Mouse (Mus musculus): ENCODE results near the gene Rab21. TPM values are rescaled to one million over a fixed set of nuclear protein-coding genes. Genes with fewer than 3 reads are reported as not detected.
"Not testable (repeated sequence)": the region's sequence is repeated elsewhere in the genome, so short reads cannot be mapped to it uniquely, and the experiment has no call there.

The Rab21 gene
- polyA plus RNA-seq, 1 experiment from 2014 or later = 9.0 TPM

DNA sequence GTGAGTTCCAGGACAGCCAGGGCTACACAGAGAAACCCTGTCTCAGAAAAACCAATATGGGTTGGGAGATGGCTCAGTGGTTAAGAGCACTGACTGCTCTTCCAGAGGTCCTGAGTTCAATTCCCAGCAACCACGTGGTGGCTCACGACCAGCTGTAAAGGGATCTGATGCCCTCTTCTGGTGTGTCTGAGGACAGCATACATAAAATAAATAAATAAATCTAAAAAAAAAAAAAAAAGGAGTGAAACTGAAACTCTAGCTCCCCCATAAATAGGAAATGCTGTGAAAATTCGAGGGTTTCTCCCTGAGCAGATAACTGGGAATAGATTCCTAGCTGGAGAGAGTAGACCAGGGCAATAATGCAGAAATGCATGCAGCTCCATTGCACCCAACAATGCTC is 3.0 kb upstream of the Rab21 start:
- not testable (repeated sequence) for H3K9me3 ChIP-seq; H3K36me3 ChIP-seq; ATAC-seq (ENCODE audit: low read depth); H3K27ac ChIP-seq (replicated peaks); H3K4me2 ChIP-seq; H3K27me3 ChIP-seq; H3K9ac ChIP-seq; H3K4me3 ChIP-seq
- WGBS = 62% methylated on average over 3 of the region's 3 CpGs
- H3K4me1 ChIP-seq (replicated peaks) = peaks cover 17% of the 10 kb centered on the region

DNA sequence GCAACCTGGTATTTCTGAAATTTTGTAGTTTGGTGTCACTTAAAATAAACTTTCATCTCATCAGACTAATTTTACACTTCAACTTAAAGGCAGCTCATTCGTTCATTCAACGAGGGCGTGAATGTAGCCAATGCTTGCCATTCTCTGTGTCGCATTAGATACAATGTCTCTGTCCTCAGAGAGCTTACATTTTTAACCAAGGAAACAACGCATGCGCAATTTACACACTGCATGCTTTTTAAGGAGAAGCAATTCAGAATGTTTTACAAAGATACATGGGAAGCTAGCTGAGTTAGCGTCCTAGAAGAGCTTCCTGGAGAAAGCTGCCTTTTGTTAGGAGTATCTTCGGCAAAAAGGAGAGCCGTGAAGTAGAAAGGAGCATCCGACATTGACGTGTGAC is 919 bp upstream of the Rab21 start:
- Histone ChIP-seq H3K4me3 (peak overlapping the region; percentile 96), H3K36me3 (no peaks in the 10 kb centered on the region), H3K4me2 (peak overlapping the region; percentile 78), H3K27ac (replicated peaks) (peak overlapping the region; percentile 97), H3K27me3 (no peaks in the 10 kb centered on the region), H3K4me1 (replicated peaks) (peaks cover 36% of the 10 kb centered on the region), H3K9me3 (no peaks in the 10 kb centered on the region), H3K9ac (peak overlapping the region; percentile 96; the same call in 1 of the 2 replicates)
- no peak for ATAC-seq (ENCODE audit: low read depth)
- 59% methylated on average over 11 of the region's 11 CpGs for WGBS

DNA sequence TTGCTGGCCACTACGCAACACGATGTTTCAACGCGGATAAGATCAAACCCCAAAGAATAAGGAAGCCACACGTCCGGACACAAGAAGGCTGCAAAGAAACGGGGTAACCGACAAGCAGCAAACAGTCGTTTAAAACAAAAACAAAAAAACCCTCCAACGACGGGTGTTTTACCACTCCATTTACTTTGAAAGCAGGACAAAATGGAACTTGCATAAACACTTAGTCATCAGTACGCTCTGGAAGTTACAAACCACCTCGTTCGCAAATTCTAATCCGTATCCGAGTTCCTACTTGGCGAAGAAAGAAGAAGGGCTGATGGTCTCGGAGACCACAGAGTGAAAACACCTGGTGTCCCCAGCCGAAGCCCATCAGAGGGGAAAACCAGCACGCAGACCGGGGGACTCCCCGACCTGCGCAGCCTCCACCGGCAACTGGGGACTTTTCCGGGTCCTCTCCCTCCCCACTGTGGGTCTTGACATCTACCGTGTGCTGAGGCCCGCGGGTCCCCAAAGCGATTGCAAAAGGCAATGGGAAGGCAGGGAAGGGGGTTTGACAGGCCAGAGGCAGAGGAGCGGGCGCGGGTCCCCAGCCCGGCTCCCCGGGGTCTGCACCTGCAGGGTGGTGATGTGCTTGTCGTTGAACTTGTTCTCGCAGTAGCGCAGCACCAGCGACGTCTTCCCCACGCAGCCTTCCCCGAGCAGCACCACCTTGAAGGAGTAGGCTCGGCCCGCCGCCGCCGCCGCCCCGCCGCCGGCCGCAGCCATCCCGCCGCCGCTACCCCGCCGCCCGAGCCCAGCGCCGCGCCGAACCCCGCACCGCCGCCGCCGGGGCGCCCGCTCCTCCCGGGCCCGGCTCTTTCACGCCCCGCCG is 577 bp downstream of the Rab21 start:
- Histone ChIP-seq H3K9ac (peak overlapping the region; percentile 96), H3K9me3 (no peaks in the 10 kb centered on the region), H3K4me1 (replicated peaks) (peaks cover 47% of the 10 kb centered on the region), H3K4me3 (peak overlapping the region; percentile 96), H3K4me2 (peak overlapping the region; percentile 78), H3K36me3 (no peaks in the 10 kb centered on the region), H3K27me3 (no peaks in the 10 kb centered on the region), H3K27ac (replicated peaks) (peak overlapping the region; percentile 97)
- ATAC-seq (ENCODE audit: low read depth) = peak; percentile 71
- under 1% methylated on average over 60 of the region's 73 CpGs for WGBS

DNA sequence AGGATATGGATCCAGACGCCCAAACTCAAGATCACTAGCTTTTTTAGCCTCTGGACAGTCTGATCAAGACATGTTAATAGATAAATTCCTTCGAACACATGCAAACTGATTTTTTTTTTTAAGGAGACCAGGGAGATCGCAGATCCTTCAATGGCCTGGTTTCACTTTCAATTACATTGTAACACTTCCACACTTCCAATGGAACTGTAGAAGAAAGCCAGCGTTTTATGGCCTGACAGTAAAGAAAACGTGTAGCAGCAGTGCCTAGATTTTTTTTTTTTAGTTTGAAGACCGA is 1.2 kb downstream of the Rab21 start:
- 20% methylated on average over 6 of the region's 6 CpGs for WGBS
- H3K27ac ChIP-seq (replicated peaks) = no peak overlapping the region

DNA sequence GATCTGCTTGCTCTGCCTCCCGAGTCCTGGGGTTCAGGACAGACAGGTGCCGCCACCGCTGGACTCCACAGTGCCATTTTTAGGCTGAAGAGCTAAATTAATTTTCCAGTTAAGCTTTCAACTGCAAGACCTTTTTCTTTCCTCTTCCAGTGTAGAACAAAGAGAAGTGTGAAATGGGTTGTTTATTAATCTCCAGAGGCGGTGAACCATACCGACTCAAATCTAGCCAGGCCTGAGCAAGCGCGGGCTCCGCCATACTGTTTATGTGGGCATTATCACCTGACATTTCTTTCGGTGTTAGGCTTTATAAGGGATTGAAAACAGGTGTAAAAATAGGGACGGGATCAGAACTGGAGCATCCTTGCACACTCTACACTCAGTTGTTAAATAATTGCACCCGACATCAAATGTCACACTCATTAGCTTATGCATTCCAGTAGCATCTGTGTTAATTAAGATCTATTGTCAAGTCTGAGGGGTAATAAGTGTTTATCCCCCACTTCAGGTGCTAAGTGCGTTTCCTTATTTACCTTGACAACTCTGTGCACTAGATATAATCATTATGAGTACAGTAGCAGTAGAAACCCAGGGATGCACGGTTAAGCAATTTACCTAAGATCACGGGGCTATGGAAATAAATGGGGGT is 1.6 kb downstream of the Rab21 start:
- Histone ChIP-seq H3K9me3 (no peaks in the 10 kb centered on the region), H3K4me3 (peak overlapping the region; percentile 96), H3K27me3 (no peaks in the 10 kb centered on the region), H3K4me2 (peak overlapping the region; percentile 78), H3K27ac (replicated peaks) (0 out of 2 replicates have a peak overlapping the region, but pooled peaks have one; percentile 20), H3K4me1 (replicated peaks) (peaks cover 47% of the 10 kb centered on the region), H3K9ac (peak overlapping the region; percentile 96), H3K36me3 (no peaks in the 10 kb centered on the region)
- 49% methylated on average over 14 of the region's 14 CpGs for WGBS
- ATAC-seq (ENCODE audit: low read depth) = no peak

More for the DNA sequence above, 1.2 kb downstream of the Rab21 start:
- H3K4me3 ChIP-seq = peak overlapping the region; percentile 96
- H3K9ac ChIP-seq = peak overlapping the region; percentile 96
- ATAC-seq (ENCODE audit: low read depth) = no peak
- peak overlapping the region; percentile 78 for H3K4me2 ChIP-seq
- no peaks in the 10 kb centered on the region for H3K36me3 ChIP-seq
- no peaks in the 10 kb centered on the region for H3K27me3 ChIP-seq
- H3K4me1 ChIP-seq (replicated peaks) = peaks cover 47% of the 10 kb centered on the region
- no peaks in the 10 kb centered on the region for H3K9me3 ChIP-seq

DNA sequence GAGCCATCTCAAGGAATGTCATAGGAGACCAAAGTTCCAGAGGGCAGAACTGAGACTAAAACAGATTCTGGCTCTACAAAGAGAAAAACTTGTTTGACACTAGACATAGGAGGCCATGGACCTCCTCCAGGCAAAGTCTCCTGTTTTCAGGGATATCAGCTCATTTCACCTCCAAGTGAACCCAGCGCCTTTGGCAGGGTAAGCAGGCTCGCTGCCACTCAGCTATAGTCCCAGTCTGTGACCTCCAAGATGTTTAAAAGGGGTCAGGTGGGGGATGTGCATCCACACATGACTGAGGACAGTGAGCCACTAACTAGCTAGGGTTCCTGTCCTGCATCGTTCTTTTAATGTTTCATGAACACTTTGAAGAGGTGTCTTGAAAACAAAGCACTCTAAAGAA is 2.7 kb downstream of the Rab21 start:
- Histone ChIP-seq H3K9ac (peak overlapping the region; percentile 14; the same call in 1 of the 2 replicates), H3K9me3 (no peaks in the 10 kb centered on the region), H3K4me3 (0 out of 2 replicates have a peak overlapping the region, but pooled peaks have one; percentile 96), H3K27ac (replicated peaks) (no peak overlapping the region), H3K4me1 (replicated peaks) (peaks cover 47% of the 10 kb centered on the region), H3K36me3 (no peaks in the 10 kb centered on the region), H3K27me3 (no peaks in the 10 kb centered on the region), H3K4me2 (peak overlapping the region; percentile 78)
- ATAC-seq (ENCODE audit: low read depth) = no peak
- 64% methylated on average over 3 of the region's 3 CpGs for WGBS

DNA sequence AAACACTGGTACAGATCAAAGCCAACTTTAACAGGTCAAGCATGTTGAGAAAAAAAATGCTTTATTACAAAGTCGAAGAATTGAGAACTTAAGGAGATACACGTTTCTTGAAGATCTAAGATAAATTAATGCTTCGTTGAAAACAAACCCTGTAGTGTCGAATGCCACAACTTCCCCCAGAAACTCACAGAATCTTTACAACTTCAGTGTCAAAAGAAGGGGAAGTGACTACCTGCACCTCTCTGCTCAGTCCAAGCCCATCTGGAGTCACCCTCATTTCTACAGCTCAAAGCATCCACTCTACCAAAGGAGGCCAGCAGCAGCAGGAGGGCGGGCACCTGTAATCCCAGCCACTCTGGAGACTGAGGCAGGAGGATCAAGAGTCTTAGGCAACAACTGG is 3.2 kb downstream of the Rab21 start:
- no peaks in the 10 kb centered on the region for H3K36me3 ChIP-seq
- H3K9ac ChIP-seq = 0 out of 2 replicates have a peak overlapping the region, but pooled peaks have one; percentile 14
- WGBS = 89% methylated on average over 5 of the region's 5 CpGs
- no peak overlapping the region for H3K27ac ChIP-seq (replicated peaks)
- H3K27me3 ChIP-seq = no peaks in the 10 kb centered on the region
- H3K9me3 ChIP-seq = no peaks in the 10 kb centered on the region
- H3K4me3 ChIP-seq = no peak overlapping the region
- H3K4me1 ChIP-seq (replicated peaks) = peaks cover 47% of the 10 kb centered on the region
- H3K4me2 ChIP-seq = peak overlapping the region; percentile 78; the same call in 1 of the 2 replicates
- no peak for ATAC-seq (ENCODE audit: low read depth)

DNA sequence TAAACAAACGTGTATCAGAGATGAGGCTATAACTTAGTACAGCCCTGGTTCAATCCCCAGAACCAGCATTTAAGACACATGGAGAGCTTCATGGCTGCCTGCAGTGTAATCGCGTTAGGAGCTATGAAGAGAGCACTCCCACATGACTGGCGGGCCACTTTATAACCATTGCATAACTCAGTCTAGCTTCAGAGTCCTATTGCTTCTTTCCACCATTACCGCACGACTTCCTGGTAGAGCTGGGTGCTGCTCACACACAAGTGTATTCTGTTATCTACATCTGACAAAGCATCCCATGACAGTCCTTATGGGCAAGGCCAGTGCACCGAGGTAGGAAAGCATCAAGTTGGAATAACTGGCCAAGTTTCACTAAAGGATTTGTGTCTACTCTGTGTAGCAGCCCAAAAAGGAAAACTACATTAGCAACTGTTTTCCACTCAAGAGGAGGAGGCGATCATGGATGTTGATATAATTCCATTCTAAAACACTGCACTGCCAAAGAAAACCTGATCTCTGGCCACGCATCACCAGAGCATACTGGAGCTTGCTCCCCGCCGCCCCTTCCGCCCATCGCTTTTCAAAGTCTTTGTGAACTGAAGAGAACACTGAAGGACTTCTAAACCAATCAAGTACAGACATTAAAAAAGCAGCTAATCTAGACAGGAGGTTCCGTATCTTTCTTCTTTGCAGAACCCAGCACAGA is 4.0 kb downstream of the Rab21 start:
- Histone ChIP-seq H3K4me3 (no peak overlapping the region), H3K27me3 (no peaks in the 10 kb centered on the region), H3K4me1 (replicated peaks) (peaks cover 45% of the 10 kb centered on the region), H3K9me3 (no peaks in the 10 kb centered on the region), H3K27ac (replicated peaks) (no peak overlapping the region), H3K36me3 (no peaks in the 10 kb centered on the region), H3K4me2 (no peak overlapping the region), H3K9ac (no peak overlapping the region)
- ATAC-seq (ENCODE audit: low read depth) = no peak
- 86% methylated on average over 14 of the region's 14 CpGs for WGBS

DNA sequence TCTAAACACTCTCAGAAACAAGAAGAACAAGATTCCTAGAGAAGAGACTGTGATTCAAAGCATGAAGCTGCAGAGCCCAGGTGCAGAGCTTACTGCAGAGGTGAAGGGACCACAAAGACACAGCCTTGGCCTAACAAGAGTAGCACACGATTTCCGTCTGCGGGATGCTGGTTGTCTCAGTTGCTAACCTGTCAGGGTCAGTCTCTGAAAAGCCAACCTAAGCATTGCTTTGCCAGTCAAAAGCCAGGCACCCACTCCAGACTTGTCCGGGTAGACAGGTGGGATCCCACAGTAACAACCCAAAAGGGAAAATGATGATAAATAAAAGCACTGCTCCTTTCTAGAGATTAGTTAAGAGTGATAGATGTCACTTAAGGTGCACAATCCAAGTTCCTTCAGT is 6.2 kb downstream of the Rab21 start:
- H3K4me1 ChIP-seq (replicated peaks) = peaks cover 38% of the 10 kb centered on the region
- H3K9me3 ChIP-seq = no peaks in the 10 kb centered on the region
- no peak overlapping the region for H3K9ac ChIP-seq
- H3K4me2 ChIP-seq = no peak overlapping the region
- H3K27ac ChIP-seq (replicated peaks) = no peak overlapping the region
- H3K36me3 ChIP-seq = peaks cover 6% of the 10 kb centered on the region; the same call in 1 of the 2 replicates
- no peaks in the 10 kb centered on the region for H3K27me3 ChIP-seq
- ATAC-seq (ENCODE audit: low read depth) = no peak
- no peak overlapping the region for H3K4me3 ChIP-seq
- WGBS = 96% methylated on average over 4 of the region's 4 CpGs

DNA sequence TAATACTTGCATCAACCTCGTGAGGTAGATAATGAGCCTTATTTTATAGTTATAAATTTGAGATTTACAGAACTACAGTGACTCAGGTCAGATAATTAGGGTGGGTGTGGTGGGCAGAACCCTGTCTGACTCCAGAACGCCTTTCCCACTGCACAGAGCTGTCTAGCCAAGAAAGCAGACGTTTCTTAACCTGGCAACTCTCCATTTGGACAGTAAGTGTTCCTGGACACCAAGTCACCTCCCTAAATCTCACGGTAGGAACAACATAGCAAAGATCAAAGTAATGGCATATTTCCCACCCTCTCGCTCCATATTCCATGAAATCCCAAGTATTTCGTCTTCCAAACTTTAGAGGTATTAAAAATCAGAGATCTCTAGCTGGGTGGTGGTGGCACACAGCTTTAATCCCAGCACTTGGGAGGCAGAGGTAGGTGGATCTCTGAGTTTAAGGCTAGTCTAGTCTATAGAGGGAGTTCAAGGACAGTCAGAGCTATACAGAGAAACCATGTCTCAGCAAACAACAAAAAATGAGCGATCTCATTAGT is 8.0 kb downstream of the Rab21 start:
- no peak for ATAC-seq (ENCODE audit: low read depth)
- H3K9me3 ChIP-seq = no peaks in the 10 kb centered on the region
- 93% methylated on average over 7 of the region's 7 CpGs for WGBS
- no peaks in the 10 kb centered on the region for H3K27me3 ChIP-seq
- H3K36me3 ChIP-seq = peaks cover 16% of the 10 kb centered on the region; the same call in 1 of the 2 replicates
- H3K9ac ChIP-seq = no peak overlapping the region
- no peak overlapping the region for H3K4me2 ChIP-seq
- H3K4me1 ChIP-seq (replicated peaks) = peaks cover 20% of the 10 kb centered on the region
- no peak overlapping the region for H3K4me3 ChIP-seq
- H3K27ac ChIP-seq (replicated peaks) = no peak overlapping the region

DNA sequence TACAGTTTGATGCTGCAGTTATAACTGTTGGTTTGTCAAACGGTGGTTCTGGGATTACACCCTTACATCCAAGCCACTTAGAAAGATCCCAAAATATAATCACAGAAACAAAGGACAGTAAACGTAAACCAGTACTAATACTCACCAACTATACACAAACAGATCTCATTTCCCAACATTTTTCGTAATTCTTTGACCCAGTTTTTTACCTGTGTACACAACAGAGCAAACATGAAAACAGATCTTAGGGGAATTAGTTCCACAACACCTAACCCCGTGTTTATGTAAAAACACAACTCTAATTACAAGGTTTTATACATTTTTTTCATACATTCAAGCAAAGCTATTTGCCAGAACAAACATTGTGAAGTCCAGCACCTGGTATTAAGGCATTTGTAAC is 16.7 kb downstream of the Rab21 start:
- H3K27ac ChIP-seq (replicated peaks) = no peak overlapping the region
- ATAC-seq (ENCODE audit: low read depth) = no peak
- H3K4me2 ChIP-seq = no peak overlapping the region
- H3K27me3 ChIP-seq = no peaks in the 10 kb centered on the region
- H3K4me1 ChIP-seq (replicated peaks) = no peaks in the 10 kb centered on the region
- 94% methylated on average over 4 of the region's 4 CpGs for WGBS
- no peak overlapping the region for H3K4me3 ChIP-seq
- peaks cover 56% of the 10 kb centered on the region for H3K36me3 ChIP-seq
- no peaks in the 10 kb centered on the region for H3K9me3 ChIP-seq
- no peak overlapping the region for H3K9ac ChIP-seq

DNA sequence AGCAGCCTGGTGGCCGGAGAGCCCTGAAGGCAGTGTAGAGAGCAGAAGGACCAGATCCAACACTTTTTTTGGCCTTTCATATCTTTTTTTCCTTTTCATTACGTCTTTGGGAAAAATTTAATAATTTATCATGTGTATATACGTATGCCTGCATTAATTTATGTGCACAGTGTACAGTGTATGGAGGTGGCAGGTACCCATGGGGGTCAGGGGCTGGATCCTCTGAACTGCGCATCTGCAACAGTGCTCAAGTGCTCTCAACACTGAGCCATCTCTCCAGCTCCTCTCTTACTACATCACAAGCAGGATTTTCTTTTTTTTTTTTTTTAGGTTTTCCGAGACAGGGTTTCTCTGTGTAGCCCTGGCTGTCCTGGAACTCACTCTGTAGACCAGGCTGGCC is 17.8 kb downstream of the Rab21 start:
- H3K27ac ChIP-seq (replicated peaks) = no peak overlapping the region
- no peaks in the 10 kb centered on the region for H3K9me3 ChIP-seq
- peaks cover 62% of the 10 kb centered on the region for H3K36me3 ChIP-seq
- H3K9ac ChIP-seq = no peak overlapping the region
- H3K27me3 ChIP-seq = no peaks in the 10 kb centered on the region
- H3K4me3 ChIP-seq = no peak overlapping the region
- H3K4me1 ChIP-seq (replicated peaks) = no peaks in the 10 kb centered on the region
- H3K4me2 ChIP-seq = no peak overlapping the region
- no peak for ATAC-seq (ENCODE audit: low read depth)
- 95% methylated on average over 5 of the region's 5 CpGs for WGBS

Measured in neural tube, embryonic 13.5 days (tissue).